Mouse (Mus musculus): Measurements from ENCODE around the gene Camkv. TPM values are rescaled to one million over a fixed set of nuclear protein-coding genes. Genes with fewer than 3 reads are reported as not detected.

The Camkv gene
- polyA plus RNA-seq, 1 experiment from 2014 or later = 9.9 TPM

- peak overlapping the region; percentile 69; the same call in 1 of the 2 replicates for H3K27ac ChIP-seq
- no peak overlapping the region for H3K4me3 ChIP-seq
- H3K9me3 ChIP-seq (replicated peaks) = no peaks in the 10 kb centered on the region
- peaks cover 43% of the 10 kb centered on the region for H3K4me1 ChIP-seq
- WGBS = 84% methylated on average over 3 of the region's 3 CpGs
- H3K27me3 ChIP-seq (ENCODE audit: low read depth, poor library complexity, severe bottlenecking) = no peaks in the 10 kb centered on the region
- no peak for DNase-seq (ENCODE audit: low spot score)
- H3K36me3 ChIP-seq = peaks cover 20% of the 10 kb centered on the region
Measured at GRCm38 (mm10) chr9:107987950-107988349, 52.5 kb downstream of the Camkv start.

DNA sequence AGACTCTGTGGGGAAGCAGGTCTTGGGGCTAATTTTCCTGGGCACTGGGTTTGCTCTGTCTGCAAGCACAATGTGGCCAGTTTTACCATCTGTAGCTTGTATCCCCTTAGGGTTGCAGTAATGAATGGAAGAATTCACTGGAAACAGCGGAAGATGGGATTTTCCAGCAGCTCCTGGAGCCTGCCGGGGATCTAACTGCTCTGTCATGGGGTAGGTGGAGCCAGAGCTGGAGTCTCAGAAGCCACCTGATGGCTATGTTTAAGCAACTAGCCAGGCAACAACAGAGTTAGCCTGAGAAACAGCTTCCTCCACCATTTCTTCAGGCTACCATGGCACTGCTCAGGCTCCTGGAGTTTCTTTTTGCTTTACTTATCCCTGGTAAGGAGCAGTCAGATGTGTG lies 56.7 kb downstream of the Camkv start, which contains the start of gene Cdhr4:
Gene Cdhr4, plus strand, starts transcription at position 301 of the 400 bp plus-strand sequence.
- no peak for DNase-seq (ENCODE audit: low spot score)
- Histone ChIP-seq H3K27ac (no peak within 1 kb of the TSS), H3K4me1 (peaks cover 11% of the 10 kb centered on the region), H3K9me3 (replicated peaks) (no peaks in the 10 kb centered on the region), H3K36me3 (no peaks in the 10 kb centered on the region), H3K27me3 (ENCODE audit: low read depth, poor library complexity, severe bottlenecking) (no peaks in the 10 kb centered on the region), H3K4me3 (no peak within 1 kb of the TSS)
- WGBS = 68% methylated on average over 2 of the region's 2 CpGs

- Histone ChIP-seq H3K27ac (no peak overlapping the region), H3K36me3 (no peaks in the 10 kb centered on the region), H3K4me3 (no peak overlapping the region), H3K27me3 (ENCODE audit: low read depth, poor library complexity, severe bottlenecking) (no peaks in the 10 kb centered on the region), H3K9me3 (replicated peaks) (no peaks in the 10 kb centered on the region), H3K4me1 (peaks cover 9% of the 10 kb centered on the region)
- no peak for DNase-seq (ENCODE audit: low spot score)
- WGBS = 90% methylated on average over 11 of the region's 11 CpGs
Measured at GRCm38 (mm10) chr9:107993013-107993412, 57.5 kb downstream of the Camkv start.

DNA sequence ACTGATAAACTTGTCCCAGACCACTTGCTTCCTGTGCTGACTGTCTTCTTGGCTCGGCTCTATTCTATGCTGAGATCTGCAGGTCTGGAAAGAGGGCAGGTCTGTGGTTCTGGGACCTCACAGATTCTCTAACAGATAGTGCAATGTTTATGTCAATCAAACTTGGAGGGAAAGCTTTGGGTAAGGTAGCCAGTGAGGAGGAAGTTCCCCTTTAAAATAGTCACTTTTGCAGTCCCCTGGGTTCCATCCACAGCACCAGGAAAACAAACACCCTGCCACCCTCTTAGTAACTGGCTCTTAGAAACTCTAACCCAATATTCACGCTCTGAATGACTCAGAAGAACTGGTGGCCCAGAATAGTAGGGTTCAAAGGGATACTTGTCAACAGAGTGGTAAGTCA lies 59.0 kb downstream of the Camkv start:
- Histone ChIP-seq H3K27me3 (ENCODE audit: low read depth, poor library complexity, severe bottlenecking) (no peaks in the 10 kb centered on the region), H3K27ac (no peak overlapping the region), H3K4me1 (0 out of 2 replicates have a peak, but pooled peaks cover 3% of the 10 kb centered on the region), H3K9me3 (replicated peaks) (no peaks in the 10 kb centered on the region), H3K36me3 (no peaks in the 10 kb centered on the region), H3K4me3 (no peak overlapping the region)
- no peak for DNase-seq (ENCODE audit: low spot score)
- 57% methylated on average over 2 of the region's 2 CpGs for WGBS

- Histone ChIP-seq H3K27ac (no peak overlapping the region), H3K27me3 (ENCODE audit: low read depth, poor library complexity, severe bottlenecking) (no peaks in the 10 kb centered on the region), H3K36me3 (no peaks in the 10 kb centered on the region), H3K4me3 (no peak overlapping the region), H3K9me3 (replicated peaks) (no peaks in the 10 kb centered on the region), H3K4me1 (0 out of 2 replicates have a peak, but pooled peaks cover 3% of the 10 kb centered on the region)
- DNase-seq (ENCODE audit: low spot score) = no peak
- WGBS = 95% methylated on average over 21 of the region's 21 CpGs
Measured at GRCm38 (mm10) chr9:107995513-107995912, 60.0 kb downstream of the Camkv start.

DNA sequence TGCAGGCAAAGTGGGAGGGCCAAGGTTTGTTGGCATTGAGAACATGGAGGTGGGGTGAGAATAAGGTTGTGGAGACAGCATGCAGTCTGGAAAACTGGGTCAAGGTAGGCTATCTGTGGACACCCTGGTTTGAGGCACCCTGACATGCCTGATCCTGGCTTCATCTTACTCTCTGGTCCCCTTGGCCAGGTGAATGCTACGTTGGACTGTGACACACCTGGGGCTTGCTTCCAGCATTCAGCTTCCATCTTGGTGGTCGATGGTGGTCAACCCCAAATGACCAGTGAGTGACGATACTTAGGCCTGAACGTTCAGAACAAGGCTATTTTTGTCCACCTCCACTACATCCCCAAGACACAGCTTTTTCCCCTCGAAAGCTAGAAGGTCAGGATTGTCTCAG lies 60.6 kb downstream of the Camkv start, which contains the start of gene Gm20662:
Gene Gm20662, plus strand, starts transcription at position 301 of the 400 bp plus-strand sequence.
- Histone ChIP-seq H3K27me3 (ENCODE audit: low read depth, poor library complexity, severe bottlenecking) (no peaks in the 10 kb centered on the region), H3K4me3 (no peak within 1 kb of the TSS), H3K36me3 (no peaks in the 10 kb centered on the region), H3K4me1 (0 out of 2 replicates have a peak, but pooled peaks cover 3% of the 10 kb centered on the region), H3K27ac (no peak within 1 kb of the TSS), H3K9me3 (replicated peaks) (no peaks in the 10 kb centered on the region)
- no peak for DNase-seq (ENCODE audit: low spot score)
- 93% methylated on average over 5 of the region's 5 CpGs for WGBS

Other genes with a start within 250 kb of the Camkv start
- gene Sema3f, start 225.2 kb upstream of the Camkv start, polyA plus RNA-seq (2016; fragmentation: Nextera tagmentation; extraction: Ambion mirVana) = 31.7 and 33.6 TPM in 2 replicates
- 164 and 214 TPM in 2 replicates for gene Rbm5, start 164.7 kb upstream of the Camkv start, polyA plus RNA-seq (2016; fragmentation: Nextera tagmentation; extraction: Ambion mirVana)
- gene Rbm6, start 62.4 kb upstream of the Camkv start, polyA plus RNA-seq (2016; fragmentation: Nextera tagmentation; extraction: Ambion mirVana) = 96.4 and 116 TPM in 2 replicates
- 10.9 and 11.6 TPM in 2 replicates for gene Mon1a, start 47.5 kb upstream of the Camkv start, polyA plus RNA-seq (2016; fragmentation: Nextera tagmentation; extraction: Ambion mirVana)
- 0.30 and 1.2 TPM in 2 replicates for gene Mst1r, start 28.8 kb upstream of the Camkv start, polyA plus RNA-seq (2016; fragmentation: Nextera tagmentation; extraction: Ambion mirVana)
- gene Actl11, start 7.2 kb upstream of the Camkv start, polyA plus RNA-seq (2016; fragmentation: Nextera tagmentation; extraction: Ambion mirVana) = not detected in 2 replicates
- gene Traip, start 14.5 kb downstream of the Camkv start, polyA plus RNA-seq (2016; fragmentation: Nextera tagmentation; extraction: Ambion mirVana) = 43.2 and 45.9 TPM in 2 replicates
- gene Uba7, start 39.8 kb downstream of the Camkv start, polyA plus RNA-seq (2016; fragmentation: Nextera tagmentation; extraction: Ambion mirVana) = 18.6 and 22.5 TPM in 2 replicates
- gene Gm20661, start 47.4 kb downstream of the Camkv start, polyA plus RNA-seq (2016; fragmentation: Nextera tagmentation; extraction: Ambion mirVana) = 3.5 and 6.2 TPM in 2 replicates
- 180 and 189 TPM in 2 replicates for gene Inka1, start 50.2 kb downstream of the Camkv start, polyA plus RNA-seq (2016; fragmentation: Nextera tagmentation; extraction: Ambion mirVana)
- gene Cdhr4, start 56.8 kb downstream of the Camkv start, polyA plus RNA-seq (2016; fragmentation: Nextera tagmentation; extraction: Ambion mirVana) = 6.5 and 11.9 TPM in 2 replicates
- 0.34 and 0.93 TPM in 2 replicates for gene Gm20662, start 60.7 kb downstream of the Camkv start, polyA plus RNA-seq (2016; fragmentation: Nextera tagmentation; extraction: Ambion mirVana)
- 54.1 and 69.8 TPM in 2 replicates for gene Ip6k1, start 66.8 kb downstream of the Camkv start, polyA plus RNA-seq (2016; fragmentation: Nextera tagmentation; extraction: Ambion mirVana)
- 25.2 and 26.4 TPM in 2 replicates for gene Gmppb, start 113.6 kb downstream of the Camkv start, polyA plus RNA-seq (2016; fragmentation: Nextera tagmentation; extraction: Ambion mirVana)
- gene Amigo3, start 117.5 kb downstream of the Camkv start, polyA plus RNA-seq (2016; fragmentation: Nextera tagmentation; extraction: Ambion mirVana) = 1.9 and 3.5 TPM in 2 replicates
- gene Mst1, start 144.8 kb downstream of the Camkv start, polyA plus RNA-seq (2016; fragmentation: Nextera tagmentation; extraction: Ambion mirVana) = 0.54 and 0.74 TPM in 2 replicates
- gene Rnf123, start 147.7 kb downstream of the Camkv start, polyA plus RNA-seq (2016; fragmentation: Nextera tagmentation; extraction: Ambion mirVana) = 31.8 and 37.5 TPM in 2 replicates
- gene Apeh, start 158.9 kb downstream of the Camkv start, polyA plus RNA-seq (2016; fragmentation: Nextera tagmentation; extraction: Ambion mirVana) = 70.8 and 76.2 TPM in 2 replicates

All from limb, embryonic 10.5 days (tissue).